Mouse (Mus musculus) lung, postnatal 14 days (tissue): ENCODE data around the gene Vgll4.

Experiments used
- DNase-seq: peaks from one replicate; pipeline ENCODE4 v3.0.0; 2021

The Vgll4 gene

DNA sequence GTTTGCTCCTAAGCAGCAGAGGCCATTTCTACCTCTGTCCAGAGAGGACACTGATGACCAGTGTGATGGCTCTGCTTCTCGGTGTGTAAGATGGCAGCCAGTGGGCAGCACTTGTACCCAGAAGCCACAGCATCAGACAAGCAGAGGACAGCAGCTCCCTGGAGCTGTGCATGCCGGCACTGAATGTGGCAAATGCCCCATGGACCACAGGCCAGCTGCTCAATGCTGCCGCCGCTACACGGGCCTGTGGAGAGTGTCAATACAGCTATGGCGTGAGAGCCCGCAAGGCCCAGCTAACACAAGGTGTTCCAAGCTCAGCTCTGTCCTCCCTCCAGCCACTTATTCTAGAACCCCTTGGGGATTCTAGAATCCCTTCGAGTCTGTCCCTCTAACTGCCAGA, 105.4 kb downstream of the Vgll4 start:
- no peak for DNase-seq

DNA sequence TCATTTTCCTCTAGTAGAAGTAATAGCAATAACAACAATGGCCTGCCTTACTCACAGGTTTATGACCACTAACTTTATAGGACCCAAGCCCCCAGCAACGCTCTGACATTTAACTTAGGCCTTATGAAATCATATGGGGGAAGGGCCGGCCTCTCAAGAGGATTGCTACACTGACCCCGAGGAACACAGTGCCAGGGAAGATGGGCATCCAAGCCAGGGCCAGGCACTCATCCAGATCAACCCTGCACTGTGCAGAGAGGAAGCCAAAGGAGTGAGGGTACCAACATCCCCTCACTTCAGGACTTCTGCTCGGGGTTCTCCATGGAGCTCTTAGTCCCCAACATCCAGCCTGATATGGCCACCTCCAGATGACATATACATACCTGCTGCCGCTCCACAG, 106.3 kb downstream of the Vgll4 start:
- DNase-seq = no peak

DNA sequence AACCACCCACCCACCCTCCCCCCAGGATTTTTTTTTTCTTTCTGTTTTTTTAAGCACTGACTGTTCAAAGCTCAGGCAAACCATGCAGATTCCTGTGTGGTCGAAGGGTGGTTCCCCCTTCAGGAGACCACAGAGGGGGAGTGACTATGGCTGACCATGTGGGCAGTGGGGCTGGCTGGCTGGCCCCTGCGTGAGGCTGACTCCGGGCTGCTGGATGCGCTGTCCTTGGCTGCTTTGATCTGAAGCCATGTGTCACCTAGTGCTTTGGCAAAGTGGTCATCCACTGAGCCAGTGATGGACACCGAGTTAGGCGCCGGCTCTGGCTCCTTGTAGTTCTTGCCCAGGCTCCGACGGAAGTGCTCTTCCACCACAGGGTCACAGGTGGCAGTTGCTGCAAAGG, 107.7 kb downstream of the Vgll4 start:
- DNase-seq = no peak

DNA sequence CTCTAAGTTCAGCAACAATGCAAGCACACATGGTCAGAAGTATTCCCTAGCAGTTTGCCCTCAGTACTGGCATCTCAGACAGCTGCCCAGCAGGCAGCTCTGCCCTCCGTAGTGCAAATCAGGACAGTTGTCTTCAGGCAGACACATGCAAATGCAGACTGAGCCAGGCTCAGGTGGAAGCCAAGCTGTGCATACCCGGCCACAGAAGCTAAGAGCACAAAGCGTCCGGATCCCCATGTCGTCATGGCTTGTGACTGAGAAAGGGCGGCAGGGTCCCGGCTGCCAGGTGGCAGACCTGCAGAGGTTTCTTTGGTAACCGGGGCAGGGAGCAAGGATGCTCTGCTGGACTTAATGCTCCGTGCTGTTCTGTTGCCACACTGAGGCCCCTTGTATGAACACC, 108.2 kb downstream of the Vgll4 start:
- no peak for DNase-seq

- DNase-seq = no peak
Observed at GRCm38 (mm10) chr6:114860677-114861568, 108.9 kb downstream of the Vgll4 start.

DNA sequence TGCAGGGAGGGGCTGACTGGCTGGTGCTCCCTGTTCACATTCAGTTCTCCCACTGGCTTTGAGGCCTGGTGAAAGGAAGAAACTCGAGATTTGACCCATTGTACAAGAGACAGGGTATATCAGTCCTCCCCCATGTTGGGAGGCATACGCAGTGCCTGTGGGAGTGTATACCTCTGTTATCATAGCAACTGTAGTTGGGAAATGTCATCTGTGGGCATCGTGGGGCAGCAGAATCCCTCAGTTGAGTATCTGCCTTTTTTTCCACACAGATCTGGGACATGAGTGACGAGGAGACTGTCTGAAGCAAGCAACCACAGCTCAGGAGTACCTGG, 111.1 kb downstream of the Vgll4 start:
- DNase-seq = no peak

DNA sequence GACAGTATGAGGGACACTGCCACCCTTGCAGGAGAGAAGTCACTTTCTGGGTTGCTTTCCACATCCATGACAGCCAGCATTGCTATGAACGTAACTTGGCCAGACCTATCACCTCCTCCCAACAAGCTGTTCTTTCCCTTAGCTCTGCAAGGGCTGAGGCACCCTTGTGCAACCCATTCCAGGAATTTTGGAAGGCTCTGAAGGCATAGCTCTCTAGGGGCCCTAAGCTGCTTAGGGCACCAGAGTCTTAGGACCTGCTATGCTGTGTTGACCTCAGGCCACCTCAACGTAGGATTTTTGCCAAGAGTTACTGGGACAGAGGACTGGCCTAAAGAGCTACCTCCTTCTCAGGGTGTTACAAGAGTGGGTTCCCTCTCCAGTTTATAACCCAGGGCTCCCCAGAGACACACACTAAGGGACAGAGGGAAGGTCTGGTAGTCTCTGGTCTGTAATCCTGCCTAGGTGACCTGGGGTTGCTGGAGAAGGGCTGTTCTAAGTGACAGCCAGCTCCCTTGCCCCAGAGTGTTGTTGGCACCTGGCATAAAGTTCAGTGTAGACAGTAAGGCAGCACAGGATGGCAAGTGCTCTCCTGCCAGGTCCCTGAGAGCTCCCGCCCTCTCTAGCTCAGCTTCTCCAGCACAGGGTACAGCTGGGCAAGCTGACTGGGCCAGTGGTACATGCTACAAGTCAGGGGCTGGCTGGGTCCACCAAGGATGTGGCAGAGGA, 111.6 kb downstream of the Vgll4 start:
- no peak for DNase-seq

DNA sequence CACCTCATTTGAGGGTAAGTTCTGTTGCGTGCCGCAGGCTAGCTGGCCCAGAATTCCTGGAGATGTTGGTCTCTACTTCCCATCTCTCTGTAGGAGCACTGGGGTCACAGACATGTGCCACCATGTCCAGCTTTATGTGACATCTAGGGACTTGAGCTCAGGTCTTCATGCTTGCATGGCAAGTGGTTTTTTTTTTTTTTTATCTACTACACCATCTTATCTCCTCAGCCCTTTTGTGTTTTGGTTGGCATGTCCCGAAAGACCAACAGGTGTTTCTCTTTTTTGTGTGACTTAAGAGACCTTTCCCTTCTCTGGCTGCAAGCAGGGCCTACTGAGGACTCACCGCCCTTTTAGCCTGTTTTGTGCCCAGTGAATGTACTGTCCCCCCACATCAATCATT, 113.3 kb downstream of the Vgll4 start:
- no peak for DNase-seq

- no peak for DNase-seq
Observed at GRCm38 (mm10) chr6:114855644-114856043, 114.2 kb downstream of the Vgll4 start.

DNA sequence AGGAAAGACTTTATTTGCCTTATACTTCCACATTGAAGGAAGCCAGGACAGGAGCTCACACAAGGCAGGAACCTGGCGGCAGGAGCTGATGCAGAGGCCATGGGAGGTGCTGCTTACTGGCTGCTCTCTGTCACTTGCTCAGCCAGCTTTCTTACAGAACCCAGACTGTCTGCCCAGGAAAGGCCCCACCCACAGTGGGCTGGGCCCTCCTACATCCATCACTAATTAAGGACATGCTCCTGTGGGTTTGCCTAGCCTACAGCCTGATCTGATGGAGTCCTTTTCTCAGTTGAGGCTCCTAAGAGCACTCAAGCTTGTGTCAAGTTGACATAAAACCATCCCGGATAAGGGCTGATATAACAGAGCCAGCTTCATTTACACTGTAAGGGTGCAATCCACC, 115.4 kb downstream of the Vgll4 start:
- no peak for DNase-seq

- no peak for DNase-seq
Observed at GRCm38 (mm10) chr6:114852739-114853138, 117.1 kb downstream of the Vgll4 start.

- DNase-seq = no peak
Observed at GRCm38 (mm10) chr6:114851688-114852087, 118.1 kb downstream of the Vgll4 start.

DNA sequence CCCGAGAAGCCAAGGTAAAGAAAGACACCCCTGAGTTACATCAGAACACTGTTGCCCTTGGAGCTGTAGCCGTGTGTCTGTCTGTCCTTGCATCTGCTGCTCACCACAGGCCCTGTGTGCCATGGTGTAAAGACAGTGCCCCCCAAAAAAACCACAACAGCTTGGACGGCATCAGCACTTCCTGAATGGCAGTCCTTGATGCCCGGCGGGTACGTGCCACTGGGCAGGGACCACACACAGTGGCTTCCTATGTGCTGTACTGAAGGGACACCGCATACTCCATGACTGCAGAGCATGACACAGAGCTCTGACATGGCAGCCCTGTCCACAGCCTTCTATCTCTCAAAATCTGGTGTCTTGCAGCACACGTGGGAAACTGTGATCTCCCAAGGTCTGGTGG, 120.0 kb downstream of the Vgll4 start:
- no peak for DNase-seq

DNA sequence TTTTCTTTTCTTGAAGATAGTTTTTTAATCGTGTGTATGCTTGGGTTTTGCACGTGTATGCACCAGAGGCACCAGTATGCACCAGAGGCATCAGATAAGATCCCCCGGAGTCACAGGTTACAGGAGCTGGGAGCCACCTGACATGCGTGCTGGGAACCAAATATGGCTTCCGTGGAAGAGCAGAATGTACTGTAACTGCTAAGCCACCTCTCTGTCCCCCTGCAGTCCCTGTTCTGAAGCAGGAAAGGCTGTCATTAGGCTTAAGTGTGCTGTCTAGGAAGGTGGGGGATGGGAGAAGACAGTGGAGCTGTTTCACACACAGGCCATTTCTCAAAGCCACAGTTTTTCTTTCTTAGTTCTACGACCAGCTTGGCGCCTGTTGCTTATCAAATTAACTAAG, 121.0 kb downstream of the Vgll4 start:
- DNase-seq = no peak

GRCm38 (mm10) chr6:114847582-114848174, 122.1 kb downstream of the Vgll4 start:
- no peak for DNase-seq

DNA sequence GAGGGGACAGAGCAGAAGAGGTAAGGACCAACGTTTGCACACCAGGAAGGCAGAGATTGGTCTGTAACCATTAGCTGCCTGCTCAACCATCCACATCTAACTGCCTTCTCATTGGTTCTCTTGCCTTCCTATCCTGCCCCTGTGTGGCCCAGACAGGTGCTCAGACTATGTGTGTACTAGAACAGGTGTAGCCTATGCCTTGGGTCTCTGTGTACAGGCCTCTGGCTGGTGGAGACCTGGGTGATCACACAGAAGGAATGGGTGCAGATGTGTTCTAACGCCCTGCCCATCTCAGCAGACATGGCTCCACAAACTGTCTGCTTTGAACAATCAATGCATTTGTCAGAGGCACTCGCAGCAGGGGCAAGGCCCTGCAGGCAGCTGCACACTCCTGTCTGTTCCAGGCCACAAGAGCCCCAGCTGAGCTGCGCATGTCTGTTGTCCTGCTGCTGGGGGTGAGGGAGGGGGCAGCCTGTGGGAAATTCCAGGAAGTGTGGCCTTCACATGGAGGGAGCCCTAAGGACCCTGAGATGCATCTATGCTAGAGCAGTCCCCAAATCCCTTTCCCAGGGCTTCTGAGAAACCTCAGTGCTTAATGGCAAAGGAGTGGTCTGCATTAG, 123.5 kb downstream of the Vgll4 start:
- no peak for DNase-seq

- no peak for DNase-seq
Observed at GRCm38 (mm10) chr6:114842863-114843262, 126.9 kb downstream of the Vgll4 start.

DNA sequence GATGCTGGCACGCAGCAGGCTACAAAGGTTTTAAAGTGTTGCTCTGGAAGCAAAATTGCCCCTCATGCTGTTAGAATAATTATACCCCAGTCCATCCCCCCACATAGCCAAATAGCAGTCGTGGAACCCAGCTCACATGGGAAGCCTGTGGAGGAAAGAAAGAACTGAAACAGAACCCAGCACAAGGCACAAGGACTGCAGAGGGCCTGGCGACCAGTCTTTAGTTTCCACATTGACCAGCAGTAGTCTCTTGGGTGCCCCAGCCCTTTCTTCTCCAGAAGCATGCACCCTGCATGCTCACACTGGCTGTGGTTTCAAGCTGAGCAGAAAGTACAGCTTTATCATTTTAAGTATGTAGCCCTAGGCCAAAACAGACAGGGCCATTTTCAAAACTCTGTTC, 127.7 kb downstream of the Vgll4 start:
- DNase-seq = no peak

DNA sequence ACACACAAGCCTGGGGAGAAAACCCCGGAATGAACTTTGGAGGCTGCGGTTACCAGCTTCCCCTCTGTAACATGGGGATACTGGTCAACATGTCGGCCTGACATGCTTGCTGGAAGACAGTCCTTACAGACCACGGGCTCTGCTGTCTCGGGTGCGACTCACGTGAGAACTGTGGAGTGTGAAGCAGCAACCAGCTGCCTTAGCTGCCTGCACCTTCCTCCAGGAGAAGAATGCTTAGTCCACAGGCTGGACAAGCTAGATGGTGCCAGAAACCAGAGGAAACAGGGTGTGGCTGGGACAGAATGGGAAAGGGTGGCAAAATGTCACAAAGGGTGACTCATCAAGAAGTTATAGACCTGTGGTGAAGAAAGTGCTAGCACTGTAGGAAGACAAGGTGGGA, 129.8 kb downstream of the Vgll4 start:
- no peak for DNase-seq

- DNase-seq = no peak
Observed at GRCm38 (mm10) chr6:114838872-114839271, 130.9 kb downstream of the Vgll4 start.

- DNase-seq = no peak
Observed at GRCm38 (mm10) chr6:114836433-114836832, 133.4 kb downstream of the Vgll4 start.

- DNase-seq = no peak
Observed at GRCm38 (mm10) chr6:114835752-114836151, 134.0 kb downstream of the Vgll4 start.

GRCm38 (mm10) chr6:114835344-114835743, 134.4 kb downstream of the Vgll4 start:
- DNase-seq = no peak
